Mouse (Mus musculus): ENCODE data around the gene Wnt9a. TPM values are rescaled to one million over a fixed set of nuclear protein-coding genes. Genes with fewer than 3 reads are reported as not detected.
"Not testable (repeated sequence)": the region's sequence is repeated elsewhere in the genome, so short reads cannot be mapped to it uniquely, and the experiment has no call there.

Wnt9a gene
- polyA plus RNA-seq, 1 experiment from 2014 or later: 2.7 TPM

DNA sequence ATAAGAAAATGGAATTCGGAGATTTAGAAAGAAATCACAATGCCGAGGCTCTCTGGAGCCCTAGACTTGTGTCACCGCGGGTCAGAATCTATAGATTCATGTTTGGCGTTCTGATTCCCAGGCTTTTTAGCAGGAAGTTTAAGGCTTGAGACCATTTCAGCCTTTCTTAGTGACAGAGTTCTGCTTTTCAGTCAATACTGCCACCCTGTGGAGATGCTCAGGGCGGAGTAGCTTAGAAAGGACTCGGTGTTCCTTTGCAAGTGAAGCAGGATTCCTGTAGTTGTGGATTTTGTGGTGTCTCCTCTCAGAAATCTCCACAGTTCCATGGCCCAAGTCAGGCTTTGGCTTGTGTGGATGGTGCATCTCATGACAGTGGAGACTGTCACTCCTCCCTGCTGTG, 8.8 kb upstream of the Wnt9a start:
- peak; percentile 63 for DNase-seq (ENCODE audit: low spot score)
- no peak overlapping the region for H3K4me2 ChIP-seq (replicated peaks; ENCODE audit: low read depth, low read length)
- WGBS: 26% methylated on average over 7 of the region's 7 CpGs
- H3K9ac ChIP-seq (ENCODE audit: low read depth, low read length): no peak overlapping the region
- H3K9me3 ChIP-seq (ENCODE audit: control insufficient read depth, low read length): no peaks in the 10 kb centered on the region
- H3K4me3 ChIP-seq (ENCODE audit: low read depth, low read length): no peak overlapping the region
- H3K27ac ChIP-seq (ENCODE audit: low read depth, low read length): no peak overlapping the region
- no peaks in the 10 kb centered on the region for H3K36me3 ChIP-seq (ENCODE audit: control insufficient read depth, insufficient read depth, low read length)
- ATAC-seq (ENCODE audit: low FRiP score): no peak
- no peaks in the 10 kb centered on the region for H3K4me1 ChIP-seq (replicated peaks; ENCODE audit: control insufficient read depth, insufficient read depth, low read length)
- H3K27me3 ChIP-seq (ENCODE audit: control insufficient read depth, insufficient read depth, low read length): peaks cover 5% of the 10 kb centered on the region

DNA sequence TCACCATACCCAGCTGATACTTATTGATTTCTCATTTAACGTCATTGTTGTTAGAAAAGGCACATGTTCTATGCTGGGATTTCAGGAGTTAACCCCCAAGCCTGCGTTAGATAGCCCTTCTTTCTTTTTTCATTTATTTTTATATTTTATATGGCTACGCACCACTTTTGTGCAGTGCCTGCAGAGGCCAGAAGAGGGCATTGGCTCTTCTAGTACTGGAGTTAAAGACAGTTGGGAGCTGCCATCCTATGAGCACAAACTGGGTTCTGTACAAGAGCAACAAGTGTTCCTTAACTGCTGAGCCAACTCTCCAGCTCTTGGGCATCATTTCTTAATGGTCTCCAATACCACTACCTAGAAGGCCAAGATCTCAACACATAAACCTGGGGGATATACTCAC, 6.5 kb upstream of the Wnt9a start:
- no peaks in the 10 kb centered on the region for H3K9me3 ChIP-seq (ENCODE audit: control insufficient read depth, low read length)
- no peak overlapping the region for H3K9ac ChIP-seq (ENCODE audit: low read depth, low read length)
- H3K36me3 ChIP-seq (ENCODE audit: control insufficient read depth, insufficient read depth, low read length): no peaks in the 10 kb centered on the region
- H3K4me2 ChIP-seq (replicated peaks; ENCODE audit: low read depth, low read length): no peak overlapping the region
- peaks cover 21% of the 10 kb centered on the region for H3K27me3 ChIP-seq (ENCODE audit: control insufficient read depth, insufficient read depth, low read length)
- no peaks in the 10 kb centered on the region; the same call in 1 of the 2 replicates for H3K4me1 ChIP-seq (replicated peaks; ENCODE audit: control insufficient read depth, insufficient read depth, low read length)
- ATAC-seq (ENCODE audit: low FRiP score) (no peak), DNase-seq (ENCODE audit: low spot score) (peak; percentile 42)
- no peak overlapping the region for H3K27ac ChIP-seq (ENCODE audit: low read depth, low read length)
- 30% methylated on average over 3 of the region's 3 CpGs for WGBS
- no peak overlapping the region for H3K4me3 ChIP-seq (ENCODE audit: low read depth, low read length)

DNA sequence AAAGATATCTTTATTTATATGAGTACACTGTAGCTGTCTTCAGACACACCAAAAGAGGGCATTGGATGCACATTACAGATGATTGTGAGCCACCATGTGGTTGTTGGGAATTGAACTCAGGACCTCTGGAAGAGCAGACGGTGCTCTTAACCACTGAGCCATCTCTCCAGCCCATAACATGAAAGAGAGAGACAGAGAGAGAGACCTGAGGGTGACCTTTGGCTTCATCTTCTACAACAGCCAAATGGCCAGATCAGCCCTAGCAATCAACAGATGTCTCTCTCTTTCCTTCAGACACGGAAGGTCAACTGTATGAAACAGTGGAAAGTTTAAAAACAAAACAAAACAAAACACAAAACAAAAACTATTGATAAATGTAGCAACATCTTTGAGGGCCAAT, 5.7 kb upstream of the Wnt9a start:
- H3K4me2 ChIP-seq (replicated peaks; ENCODE audit: low read depth, low read length); ATAC-seq (ENCODE audit: low FRiP score); H3K4me1 ChIP-seq (replicated peaks; ENCODE audit: control insufficient read depth, insufficient read depth, low read length); H3K27ac ChIP-seq (ENCODE audit: low read depth, low read length); H3K4me3 ChIP-seq (ENCODE audit: low read depth, low read length); H3K9me3 ChIP-seq (ENCODE audit: control insufficient read depth, low read length); DNase-seq (ENCODE audit: low spot score); H3K9ac ChIP-seq (ENCODE audit: low read depth, low read length); H3K36me3 ChIP-seq (ENCODE audit: control insufficient read depth, insufficient read depth, low read length): not testable (repeated sequence)
- WGBS: 84% methylated on average over 2 of the region's 2 CpGs
- peaks cover 29% of the 10 kb centered on the region for H3K27me3 ChIP-seq (ENCODE audit: control insufficient read depth, insufficient read depth, low read length)

DNA sequence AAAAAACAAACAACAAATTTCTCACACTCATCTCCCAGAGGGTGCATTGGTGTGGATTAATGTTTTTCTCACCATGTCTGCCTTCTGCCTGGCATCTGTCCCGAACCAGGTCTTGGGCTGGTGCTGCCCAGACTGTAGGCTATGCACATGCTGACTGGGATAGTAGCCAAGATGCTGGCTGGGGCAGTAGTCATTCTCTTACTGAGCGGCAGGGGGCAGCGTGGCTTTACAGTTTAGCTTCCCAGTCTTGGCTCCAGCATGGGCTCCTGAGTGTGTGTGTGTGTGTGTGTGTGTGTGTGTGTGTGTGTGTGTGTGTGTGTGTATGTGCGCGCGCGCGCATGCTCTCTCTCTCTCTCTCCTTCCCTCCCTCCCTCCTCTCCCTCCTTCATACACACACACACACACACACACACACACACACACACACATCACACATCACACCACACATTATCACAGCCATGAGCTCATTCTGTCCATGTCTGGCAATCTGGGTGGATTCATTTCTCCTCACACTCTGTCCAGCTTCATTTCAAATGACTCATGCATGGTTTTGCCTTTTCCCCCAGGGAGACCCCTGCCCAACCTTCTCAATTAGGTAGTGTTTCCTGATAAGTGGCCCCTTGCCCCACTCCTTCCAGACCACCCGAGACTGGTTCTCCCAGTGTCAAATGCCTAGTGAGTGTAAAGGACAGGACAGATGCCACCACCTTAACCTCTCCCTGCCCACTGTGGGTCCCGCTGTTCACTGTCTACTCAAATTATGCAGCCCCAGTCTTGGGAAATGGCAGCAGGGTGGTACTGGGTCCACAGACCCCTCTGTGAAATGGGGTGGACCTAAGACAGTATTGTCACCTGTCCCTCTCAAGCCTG, 3.8 kb upstream of the Wnt9a start:
- Histone ChIP-seq H3K4me1 (replicated peaks; ENCODE audit: control insufficient read depth, insufficient read depth, low read length) (peaks cover 10% of the 10 kb centered on the region), H3K9ac (ENCODE audit: low read depth, low read length) (no peak overlapping the region), H3K36me3 (ENCODE audit: control insufficient read depth, insufficient read depth, low read length) (no peaks in the 10 kb centered on the region), H3K4me2 (replicated peaks; ENCODE audit: low read depth, low read length) (no peak overlapping the region), H3K27ac (ENCODE audit: low read depth, low read length) (no peak overlapping the region), H3K4me3 (ENCODE audit: low read depth, low read length) (no peak overlapping the region), H3K27me3 (ENCODE audit: control insufficient read depth, insufficient read depth, low read length) (peaks cover 47% of the 10 kb centered on the region), H3K9me3 (ENCODE audit: control insufficient read depth, low read length) (no peaks in the 10 kb centered on the region)
- ATAC-seq (ENCODE audit: low FRiP score) (0 out of 2 replicates have a peak, but pooled peaks have one; percentile 21), DNase-seq (ENCODE audit: low spot score) (peak; percentile 87)
- WGBS: 33% methylated on average over 7 of the region's 10 CpGs

DNA sequence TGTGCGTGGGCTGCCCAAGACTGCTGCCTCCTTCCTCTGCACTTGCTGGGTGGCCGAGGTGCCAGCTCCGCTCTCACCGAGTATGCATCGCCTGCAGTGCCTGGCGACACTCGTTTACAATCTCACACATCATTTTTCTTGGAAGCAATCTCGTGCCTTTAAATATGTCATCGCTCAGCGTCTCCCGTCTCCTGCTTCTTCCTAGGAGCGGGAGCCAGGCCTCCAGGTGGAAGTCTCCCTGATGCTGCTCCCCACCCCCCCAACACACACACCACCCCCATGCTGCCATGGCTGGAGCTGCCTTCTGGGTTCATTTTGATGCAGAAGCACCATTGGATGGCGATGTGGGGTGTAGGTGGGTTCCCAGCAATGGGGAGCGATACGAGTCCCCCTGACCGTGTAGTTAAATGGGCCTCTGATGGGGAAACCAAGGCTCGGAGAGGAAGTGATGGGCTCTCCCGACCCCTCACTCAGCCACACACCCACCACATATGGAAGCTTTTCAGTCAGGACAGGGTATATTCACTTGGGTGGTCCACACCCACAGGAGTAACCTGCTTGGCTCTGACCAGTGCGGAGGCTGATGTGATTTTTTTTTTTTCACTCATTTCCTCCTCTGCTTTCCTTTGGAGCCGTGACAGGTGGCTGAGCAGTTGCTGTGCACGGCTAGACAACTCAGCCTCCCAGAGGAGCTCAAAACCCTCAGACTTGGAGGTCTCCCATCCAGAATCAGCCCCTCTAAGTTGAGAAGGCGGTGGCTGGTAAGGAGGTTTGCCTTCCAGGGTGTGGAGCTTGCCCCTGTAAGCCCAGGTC, 1.5 kb upstream of the Wnt9a start:
- Histone ChIP-seq H3K4me1 (replicated peaks; ENCODE audit: control insufficient read depth, insufficient read depth, low read length) (peaks cover 18% of the 10 kb centered on the region), H3K9ac (ENCODE audit: low read depth, low read length) (no peak overlapping the region), H3K27me3 (ENCODE audit: control insufficient read depth, insufficient read depth, low read length) (peaks cover 54% of the 10 kb centered on the region), H3K4me2 (replicated peaks; ENCODE audit: low read depth, low read length) (no peak overlapping the region), H3K27ac (ENCODE audit: low read depth, low read length) (no peak overlapping the region), H3K36me3 (ENCODE audit: control insufficient read depth, insufficient read depth, low read length) (no peaks in the 10 kb centered on the region), H3K4me3 (ENCODE audit: low read depth, low read length) (no peak overlapping the region), H3K9me3 (ENCODE audit: control insufficient read depth, low read length) (no peaks in the 10 kb centered on the region)
- 40% methylated on average over 22 of the region's 22 CpGs for WGBS
- ATAC-seq (ENCODE audit: low FRiP score) (no peak), DNase-seq (ENCODE audit: low spot score) (no peak)

DNA sequence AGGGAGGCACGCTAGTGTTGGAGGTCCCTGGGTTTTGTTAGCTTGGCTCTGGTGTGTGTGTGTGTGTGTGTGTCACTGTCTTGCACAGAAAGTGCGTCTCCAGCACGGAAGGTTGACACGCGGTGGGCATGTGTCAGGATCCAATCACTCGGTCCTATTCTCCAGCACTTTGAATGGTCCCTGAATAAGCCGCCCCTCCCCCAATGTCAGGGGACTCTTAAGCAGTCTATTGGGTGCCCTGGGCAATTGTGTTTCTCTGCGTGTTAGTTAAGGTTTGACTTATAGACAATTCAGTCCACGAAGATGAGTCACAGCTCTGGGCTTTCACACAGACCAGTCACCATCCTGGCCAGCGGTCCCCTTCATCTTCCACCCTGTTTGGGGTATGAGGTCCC, 910 bp upstream of the Wnt9a start:
- peaks cover 18% of the 10 kb centered on the region for H3K4me1 ChIP-seq (replicated peaks; ENCODE audit: control insufficient read depth, insufficient read depth, low read length)

DNA sequence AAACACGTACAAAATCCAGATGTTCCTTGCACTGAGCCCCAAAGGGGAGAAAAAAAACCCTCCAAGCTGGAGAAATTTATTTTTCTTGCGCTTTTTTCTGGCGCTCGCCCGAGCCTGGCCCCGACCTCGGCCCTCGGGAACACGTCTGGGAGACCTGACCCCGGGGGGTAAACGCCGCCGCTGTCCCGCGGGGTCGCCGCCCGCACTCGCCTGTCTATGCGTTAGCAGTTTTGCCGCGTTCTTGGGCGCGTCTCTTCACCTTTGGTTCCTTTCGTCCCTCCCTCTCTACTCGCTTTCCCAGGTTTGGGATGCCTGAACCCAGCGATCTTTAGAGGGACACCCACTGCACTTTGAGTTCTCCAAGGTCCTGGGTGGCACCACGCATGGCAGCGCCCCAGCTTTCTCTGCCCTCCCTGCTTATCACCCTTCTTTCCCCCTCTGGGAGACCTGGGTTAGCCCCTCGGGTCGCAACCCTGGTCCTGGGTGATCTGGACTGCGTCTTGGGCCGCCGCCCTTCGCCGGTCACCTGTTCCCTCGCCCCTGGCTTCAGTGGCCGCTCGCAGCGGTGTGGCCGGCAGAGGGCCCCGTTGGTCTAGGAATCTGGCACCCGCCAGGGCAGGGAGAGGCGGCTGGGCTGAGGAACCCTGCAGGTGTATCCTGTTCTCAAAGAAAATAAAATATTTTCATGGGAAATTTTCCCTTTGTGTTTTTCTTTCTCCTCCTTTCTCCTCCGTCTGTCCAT, 865 bp downstream of the Wnt9a start:
- peaks cover 52% of the 10 kb centered on the region for H3K27me3 ChIP-seq (ENCODE audit: control insufficient read depth, insufficient read depth, low read length)

More for the DNA sequence above, 910 bp upstream of the Wnt9a start:
- Histone ChIP-seq H3K36me3 (ENCODE audit: control insufficient read depth, insufficient read depth, low read length) (no peaks in the 10 kb centered on the region), H3K9ac (ENCODE audit: low read depth, low read length) (no peak overlapping the region), H3K4me2 (replicated peaks; ENCODE audit: low read depth, low read length) (peak overlapping the region; percentile 95; the same call in 1 of the 2 replicates), H3K4me3 (ENCODE audit: low read depth, low read length) (peak overlapping the region; percentile 50; the same call in 1 of the 2 replicates), H3K9me3 (ENCODE audit: control insufficient read depth, low read length) (no peaks in the 10 kb centered on the region), H3K27me3 (ENCODE audit: control insufficient read depth, insufficient read depth, low read length) (peaks cover 54% of the 10 kb centered on the region), H3K27ac (ENCODE audit: low read depth, low read length) (no peak overlapping the region)
- no peak for DNase-seq (ENCODE audit: low spot score)
- ATAC-seq (ENCODE audit: low FRiP score): no peak
- WGBS: 12% methylated on average over 10 of the region's 10 CpGs

DNA sequence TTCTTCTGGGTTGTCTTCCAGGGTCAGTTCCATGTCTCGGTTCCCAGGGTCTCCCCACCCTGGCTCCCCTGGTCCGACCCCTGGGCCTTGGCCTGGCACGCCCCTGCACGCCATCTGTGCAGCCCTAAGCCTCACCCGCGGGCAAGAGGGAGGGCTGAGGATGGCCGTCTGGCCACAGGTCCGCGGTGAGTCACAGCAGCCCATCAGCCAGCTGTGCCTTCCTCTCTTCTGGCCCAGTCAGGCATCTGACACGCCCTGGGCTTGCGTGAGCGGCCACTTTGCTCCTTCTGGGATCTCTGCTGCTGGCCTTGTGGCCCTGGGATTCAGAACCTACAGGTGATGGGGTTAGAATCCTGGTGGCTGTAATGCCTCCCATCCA, 1.4 kb downstream of the Wnt9a start:
- ATAC-seq (ENCODE audit: low FRiP score): no peak
- peak overlapping the region; percentile 20; the same call in 1 of the 2 replicates for H3K4me3 ChIP-seq (ENCODE audit: low read depth, low read length)

More for the DNA sequence above, 865 bp downstream of the Wnt9a start:
- no peak overlapping the region for H3K27ac ChIP-seq (ENCODE audit: low read depth, low read length)
- H3K9me3 ChIP-seq (ENCODE audit: control insufficient read depth, low read length): no peaks in the 10 kb centered on the region
- no peaks in the 10 kb centered on the region for H3K36me3 ChIP-seq (ENCODE audit: control insufficient read depth, insufficient read depth, low read length)
- H3K4me2 ChIP-seq (replicated peaks; ENCODE audit: low read depth, low read length): peak overlapping the region; percentile 95
- WGBS: 2% methylated on average over 45 of the region's 45 CpGs
- peaks cover 20% of the 10 kb centered on the region for H3K4me1 ChIP-seq (replicated peaks; ENCODE audit: control insufficient read depth, insufficient read depth, low read length)
- no peak for ATAC-seq (ENCODE audit: low FRiP score)
- H3K4me3 ChIP-seq (ENCODE audit: low read depth, low read length): peak overlapping the region; percentile 50
- 0 out of 2 replicates have a peak overlapping the region, but pooled peaks have one; percentile 37 for H3K9ac ChIP-seq (ENCODE audit: low read depth, low read length)
- DNase-seq (ENCODE audit: low spot score): peak; percentile 83

More for the DNA sequence above, 1.4 kb downstream of the Wnt9a start:
- Histone ChIP-seq H3K4me1 (replicated peaks; ENCODE audit: control insufficient read depth, insufficient read depth, low read length) (peaks cover 20% of the 10 kb centered on the region), H3K36me3 (ENCODE audit: control insufficient read depth, insufficient read depth, low read length) (no peaks in the 10 kb centered on the region), H3K9me3 (ENCODE audit: control insufficient read depth, low read length) (no peaks in the 10 kb centered on the region), H3K27me3 (ENCODE audit: control insufficient read depth, insufficient read depth, low read length) (peaks cover 52% of the 10 kb centered on the region), H3K4me2 (replicated peaks; ENCODE audit: low read depth, low read length) (peak overlapping the region; percentile 95), H3K9ac (ENCODE audit: low read depth, low read length) (0 out of 2 replicates have a peak overlapping the region, but pooled peaks have one; percentile 37), H3K27ac (ENCODE audit: low read depth, low read length) (no peak overlapping the region)
- 19% methylated on average over 11 of the region's 12 CpGs for WGBS
- no peak for DNase-seq (ENCODE audit: low spot score)
